Mouse (Mus musculus): ENCODE results near the gene T. TPM values are rescaled to one million over a fixed set of nuclear protein-coding genes. Genes with fewer than 3 reads are reported as not detected.
"Not testable (repeated sequence)": the region's sequence is repeated elsewhere in the genome, so short reads cannot be mapped to it uniquely, and the experiment has no call there.

T gene
- not detected for total RNA-seq (2021)

GRCm38 (mm10) chr17:8433978-8434960, at the start of gene T:
TSS of gene T (plus strand) at chr17:8434423.
- no peak for DNase-seq

GRCm38 (mm10) chr17:8385441-8385840, 48.8 kb upstream of the T start:
- DNase-seq, result no peak

GRCm38 (mm10) chr17:8388463-8388862, 45.8 kb upstream of the T start:
- DNase-seq, result peak in 1 of 2 experiments; percentile 32

GRCm38 (mm10) chr17:8388990-8389789, 45.0 kb upstream of the T start:
- DNase-seq, result no peak

GRCm38 (mm10) chr17:8389790-8390095, 44.5 kb upstream of the T start:
- DNase-seq, result no peak

- DNase-seq, result no peak
These were observed 43.7 kb upstream of the T start for GRCm38 (mm10) chr17:8390487-8390886.

GRCm38 (mm10) chr17:8396371-8396770, 37.9 kb upstream of the T start:
- DNase-seq, result no peak

GRCm38 (mm10) chr17:8397946-8398345, 36.3 kb upstream of the T start:
- DNase-seq, result no peak

GRCm38 (mm10) chr17:8403932-8404331, 30.3 kb upstream of the T start:
- DNase-seq, result not testable (repeated sequence)

- DNase-seq, result no peak
These were observed 27.9 kb upstream of the T start for GRCm38 (mm10) chr17:8406285-8406684.

- not testable (repeated sequence) for DNase-seq
These were observed 26.2 kb upstream of the T start for GRCm38 (mm10) chr17:8408002-8408401.

- no peak for DNase-seq
These were observed 25.5 kb upstream of the T start for GRCm38 (mm10) chr17:8408589-8409295.

- no peak for DNase-seq
These were observed 23.9 kb upstream of the T start for GRCm38 (mm10) chr17:8410330-8410729.

- DNase-seq, result no peak
These were observed 20.6 kb upstream of the T start for GRCm38 (mm10) chr17:8413656-8414055.

GRCm38 (mm10) chr17:8415533-8415932, 18.7 kb upstream of the T start:
- no peak for DNase-seq

GRCm38 (mm10) chr17:8416865-8417264, 17.4 kb upstream of the T start:
- DNase-seq, result no peak

- no peak for DNase-seq
These were observed 13.5 kb upstream of the T start for GRCm38 (mm10) chr17:8420739-8421138.

GRCm38 (mm10) chr17:8421517-8421916, 12.7 kb upstream of the T start:
- no peak for DNase-seq

- no peak for DNase-seq
These were observed 10.9 kb upstream of the T start for GRCm38 (mm10) chr17:8423283-8423682.

- no peak for DNase-seq
These were observed 4.8 kb upstream of the T start for GRCm38 (mm10) chr17:8429436-8429835.

- no peak for DNase-seq
These were observed 4.3 kb upstream of the T start for GRCm38 (mm10) chr17:8429896-8430295.

- DNase-seq, result no peak
These were observed 1.9 kb upstream of the T start for GRCm38 (mm10) chr17:8432179-8432800.

Data from layer of hippocampus, postnatal 36 days (tissue).